Mouse (Mus musculus): ENCODE results near the gene Pygb.
A peak's percentile ranks its signal among the peaks of the same experiment; 100 is the strongest.

Pygb gene

DNA sequence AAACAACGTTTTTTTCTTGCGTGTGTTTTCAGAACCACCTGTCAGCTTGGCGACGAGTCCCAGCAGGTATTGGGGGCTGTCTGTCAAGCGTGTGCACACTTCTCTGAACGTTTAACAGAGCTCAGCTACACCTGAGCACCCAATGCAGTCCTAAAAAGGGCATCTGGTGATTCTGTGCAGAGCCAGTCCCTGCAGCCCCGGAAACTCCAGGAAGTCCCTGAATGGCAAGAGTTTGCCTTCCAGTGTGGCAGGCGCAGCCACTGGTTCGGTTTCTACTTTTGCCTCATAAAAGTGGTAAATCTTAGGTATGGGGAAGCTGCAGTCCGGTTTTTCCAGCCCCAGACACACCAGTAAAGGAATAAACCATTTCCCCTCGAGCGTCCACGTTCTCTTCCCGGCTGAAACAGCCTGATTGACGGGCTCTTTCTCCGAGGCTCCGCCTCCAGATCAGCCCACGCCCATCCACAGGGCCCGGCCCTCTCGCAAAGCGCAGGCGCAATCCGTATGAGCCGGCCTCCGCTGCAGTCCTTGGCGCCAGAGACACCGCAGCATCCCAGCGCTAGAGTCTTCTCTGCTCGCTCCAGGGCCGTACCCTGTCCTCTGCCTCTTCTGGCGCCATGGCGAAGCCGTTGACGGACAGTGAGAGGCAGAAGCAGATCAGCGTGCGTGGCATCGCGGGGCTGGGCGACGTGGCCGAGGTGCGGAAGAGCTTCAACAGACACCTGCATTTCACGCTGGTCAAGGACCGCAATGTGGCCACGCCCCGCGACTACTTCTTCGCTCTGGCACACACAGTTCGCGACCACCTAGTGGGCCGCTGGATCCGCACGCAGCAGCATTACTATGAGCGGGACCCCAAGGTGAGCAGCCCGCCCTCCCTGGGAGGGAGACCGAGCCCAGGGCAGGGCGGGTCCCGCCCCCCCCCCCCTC lies at the start of gene Pygb:
Pygb (plus strand) TSS at position 485 of the 930 bp plus-strand sequence.
- DNase-seq (ENCODE audit: low spot score) = peak; percentile 60

- no peak for DNase-seq (ENCODE audit: low spot score)
These were observed 48.7 kb upstream of the Pygb start for GRCm38 (mm10) chr2:150737881-150738280.

GRCm38 (mm10) chr2:150740145-150740841 lies 46.2 kb upstream of the Pygb start:
- no peak for DNase-seq (ENCODE audit: low spot score)

DNA sequence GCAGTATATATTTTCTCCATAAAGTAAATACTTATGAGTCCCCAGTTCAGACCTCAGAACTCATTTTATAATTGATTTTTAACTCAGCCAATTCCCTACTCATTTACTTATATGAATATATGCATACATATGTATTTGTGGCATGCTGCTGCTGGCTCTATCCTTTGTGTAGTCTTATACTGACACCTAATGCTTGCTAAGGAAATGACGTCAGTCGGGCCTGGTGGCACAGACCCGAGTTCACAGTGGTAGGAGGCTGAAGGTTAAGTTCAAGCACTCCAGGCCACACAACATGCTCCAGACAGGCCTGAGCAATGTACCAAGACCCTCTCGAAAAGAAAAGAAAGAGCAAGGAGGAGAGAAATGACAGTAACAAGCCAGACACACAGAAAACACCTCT lies 45.1 kb upstream of the Pygb start:
- no peak for DNase-seq (ENCODE audit: low spot score)

- DNase-seq (ENCODE audit: low spot score) = no peak
These were observed 41.5 kb upstream of the Pygb start for GRCm38 (mm10) chr2:150745016-150745415.

- peak; percentile 99 for DNase-seq (ENCODE audit: low spot score)
These were observed 37.7 kb upstream of the Pygb start, which contains the start of gene Entpd6 for GRCm38 (mm10) chr2:150748854-150749253. Gene Entpd6 (plus strand): TSS chr2:150749042.

DNA sequence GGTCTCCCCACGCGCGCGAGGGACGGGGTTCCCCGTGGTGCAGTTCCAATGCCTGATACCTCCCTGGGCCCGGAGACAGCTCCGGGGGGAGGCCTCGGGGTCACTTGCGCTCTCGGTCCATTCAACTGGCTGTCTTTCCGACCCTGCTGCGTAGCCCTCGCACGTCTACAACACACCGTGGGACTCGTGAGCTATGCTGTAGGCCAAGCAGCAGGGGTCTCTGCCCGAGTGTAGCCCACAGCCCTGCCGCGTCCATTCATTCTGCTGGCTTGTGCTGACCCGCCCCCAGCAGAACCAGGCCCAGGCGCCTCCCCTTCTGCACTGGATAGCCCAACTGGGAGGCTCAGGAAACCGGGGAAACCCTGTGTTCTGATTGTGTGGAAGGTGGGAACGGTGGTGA lies 37.3 kb upstream of the Pygb start:
- no peak for DNase-seq (ENCODE audit: low spot score)

DNA sequence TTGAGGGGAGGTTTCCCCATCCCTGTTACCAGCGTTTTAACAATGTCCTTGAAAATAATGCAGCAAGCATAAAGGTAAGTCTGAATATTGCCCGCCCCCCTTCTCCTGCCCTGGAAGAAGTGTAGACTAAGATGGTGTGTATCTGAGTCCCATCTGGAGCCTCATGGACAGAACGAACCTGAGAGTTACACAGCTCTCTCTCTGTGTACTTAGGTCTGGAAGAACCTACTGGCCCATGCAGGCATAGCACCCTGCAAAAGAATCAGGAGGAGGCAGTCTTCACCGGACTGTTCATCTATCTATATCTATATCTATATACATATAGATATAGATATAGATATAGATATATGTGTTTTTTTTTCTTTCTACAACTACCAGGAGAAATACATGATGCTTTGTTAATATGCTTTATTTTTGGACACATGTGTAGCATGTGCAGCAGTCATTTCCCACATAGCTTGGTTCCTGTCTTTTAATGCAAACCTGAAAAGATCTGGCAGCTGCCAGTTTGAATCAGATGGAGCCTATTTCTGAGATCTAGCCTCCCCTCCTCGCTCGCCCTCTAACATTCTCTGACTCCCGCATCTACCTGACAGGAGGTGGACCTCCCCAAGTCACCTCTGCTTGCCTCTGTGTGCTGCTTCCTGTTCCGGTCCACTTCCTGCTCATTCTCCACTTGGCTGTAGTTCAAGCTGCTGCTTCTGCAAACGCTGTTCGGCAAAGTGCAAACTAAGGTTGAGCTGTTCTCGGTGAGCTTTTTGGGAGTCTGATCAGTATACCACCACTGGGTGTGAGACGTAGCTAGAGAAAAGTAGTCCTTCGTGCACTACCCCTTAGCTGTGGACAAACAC lies 36.2 kb upstream of the Pygb start:
- no peak for DNase-seq (ENCODE audit: low spot score)

DNA sequence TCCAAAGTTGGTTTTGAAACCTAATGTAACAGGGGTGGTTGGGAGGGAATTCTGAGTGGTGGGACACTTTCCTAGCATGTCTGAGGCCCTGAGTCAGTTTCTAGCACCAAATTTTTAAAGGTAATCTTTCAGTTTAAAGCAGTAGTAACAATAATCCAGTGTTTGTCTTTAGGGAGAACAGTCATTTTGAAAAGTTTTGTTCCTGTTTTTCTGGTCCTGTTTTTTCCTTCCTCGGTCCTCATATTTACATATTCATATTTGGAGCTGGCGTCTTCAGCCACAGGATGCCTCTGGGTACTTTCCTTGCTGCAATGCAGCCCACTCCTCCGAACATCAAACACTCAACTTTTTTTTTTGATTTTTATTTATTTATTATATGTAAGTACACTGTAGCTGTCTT lies 31.5 kb upstream of the Pygb start:
- DNase-seq (ENCODE audit: low spot score) = no peak

DNA sequence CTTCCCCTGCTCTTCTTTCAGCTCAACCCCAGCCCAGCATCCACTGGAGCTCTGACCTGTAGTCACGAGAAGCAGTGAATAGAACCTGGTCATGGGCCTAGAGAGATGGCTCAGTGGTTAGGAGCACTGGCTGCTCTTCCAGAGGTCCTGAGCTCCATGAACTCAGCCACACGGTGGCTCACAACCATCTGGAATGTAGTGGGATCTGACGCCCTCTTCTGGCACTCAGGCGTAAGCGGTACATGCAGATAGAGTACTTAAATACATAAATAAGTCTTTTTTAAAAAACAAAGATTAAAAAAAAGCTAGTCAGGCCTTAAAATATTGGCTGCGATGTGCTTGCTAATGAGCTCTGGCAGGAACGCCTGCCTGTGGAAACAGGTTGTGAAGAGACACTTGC lies 25.1 kb upstream of the Pygb start:
- no peak for DNase-seq (ENCODE audit: low spot score)

GRCm38 (mm10) chr2:150765619-150766018 lies 20.9 kb upstream of the Pygb start:
- no peak for DNase-seq (ENCODE audit: low spot score)

DNA sequence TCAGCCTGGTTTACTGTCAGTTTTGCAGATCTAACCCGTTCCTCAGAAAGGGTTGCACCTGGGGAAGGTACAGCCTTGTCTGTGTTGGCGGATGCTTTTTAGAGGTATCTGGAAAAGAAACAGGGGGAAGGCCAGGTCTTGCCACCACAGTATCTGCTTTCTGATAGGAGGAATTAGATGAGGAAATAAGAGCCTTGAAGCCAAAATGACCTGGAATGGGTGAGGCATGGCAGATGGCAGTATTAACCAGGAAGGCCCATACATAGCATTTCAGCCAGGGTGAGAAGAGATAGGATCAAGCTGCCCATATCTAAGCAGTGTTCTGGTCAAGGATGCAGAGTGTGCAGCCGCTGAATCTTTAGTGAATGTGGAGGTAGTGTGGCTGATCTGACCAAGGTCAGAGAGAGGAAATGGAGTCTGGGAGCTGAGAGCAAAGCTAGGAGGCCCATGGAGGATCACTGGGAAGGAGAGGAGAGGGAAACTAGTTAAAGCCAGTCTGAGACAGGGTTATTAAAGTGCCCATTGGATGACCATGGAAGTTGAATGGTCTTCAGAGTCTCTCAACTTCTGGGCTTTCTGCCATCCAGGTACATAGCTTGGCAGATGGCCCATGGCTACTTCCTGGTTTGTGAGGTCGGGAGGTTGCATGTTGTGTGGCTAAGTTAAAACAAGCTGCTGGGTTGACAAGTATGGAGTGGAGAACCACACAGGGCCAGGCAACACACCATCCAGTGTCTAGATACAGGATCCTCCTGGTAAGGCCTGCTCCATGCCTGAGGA lies 20.3 kb upstream of the Pygb start:
- DNase-seq (ENCODE audit: low spot score) = no peak

DNA sequence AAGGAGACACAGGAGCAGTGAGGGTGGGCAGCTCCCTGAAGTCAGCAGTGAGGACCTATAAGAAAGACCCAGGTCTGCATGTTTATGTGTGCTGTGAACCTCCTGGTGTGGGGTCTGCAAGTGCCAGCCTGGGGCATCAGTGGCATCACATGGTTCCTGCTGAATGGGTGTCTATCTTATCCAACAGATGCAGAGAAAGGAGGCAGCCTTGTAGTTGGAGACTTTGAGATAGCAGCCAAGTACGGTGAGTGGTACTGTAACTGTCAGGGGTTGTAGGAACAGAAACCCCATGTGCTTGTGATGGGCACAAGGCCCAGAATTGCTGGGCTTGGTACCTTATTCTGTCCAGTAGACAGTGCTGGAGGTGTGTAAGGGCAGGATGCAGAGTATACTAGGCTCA lies 17.9 kb upstream of the Pygb start:
- no peak for DNase-seq (ENCODE audit: low spot score)

DNA sequence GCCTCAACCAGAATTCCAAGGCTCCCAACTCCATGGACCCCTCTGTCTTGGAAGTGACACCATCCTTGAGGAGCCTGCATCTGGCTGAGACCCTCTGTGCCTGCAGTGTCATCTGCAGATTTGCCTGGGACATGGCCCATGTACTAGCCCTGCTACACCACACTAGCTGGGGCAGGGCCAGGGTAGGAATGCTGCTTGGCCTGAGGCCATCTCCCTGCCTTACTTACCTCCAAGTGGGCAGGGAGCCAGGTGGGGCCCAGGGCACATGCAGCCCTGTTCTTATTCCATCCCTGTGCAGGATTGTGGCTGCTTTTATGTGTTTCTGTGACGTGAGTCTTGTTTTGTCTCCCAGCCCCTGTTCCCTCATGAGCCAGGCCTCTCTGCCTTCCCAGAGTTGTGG lies 15.8 kb upstream of the Pygb start:
- DNase-seq (ENCODE audit: low spot score) = no peak

DNA sequence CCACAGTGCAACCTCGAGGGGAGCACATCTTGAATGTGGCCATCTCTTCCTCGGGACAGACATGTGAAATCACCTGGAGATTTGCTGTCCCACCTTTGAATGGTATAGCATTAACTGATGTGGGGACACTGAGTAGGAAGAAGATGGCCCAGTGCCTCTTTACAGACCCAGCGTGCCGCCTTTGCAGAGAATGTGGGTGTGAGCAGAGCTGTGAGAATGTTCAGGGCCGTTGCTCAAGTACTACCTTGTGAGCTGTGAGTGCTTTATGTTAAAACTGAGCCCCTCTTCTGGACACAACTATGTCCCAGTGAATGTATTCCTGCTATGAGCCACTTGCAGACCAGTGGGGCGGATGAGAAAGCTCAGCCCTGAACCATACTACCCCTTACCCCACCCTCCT lies 15.4 kb upstream of the Pygb start:
- DNase-seq (ENCODE audit: low spot score) = no peak

GRCm38 (mm10) chr2:150771996-150772395 lies 14.5 kb upstream of the Pygb start:
- DNase-seq (ENCODE audit: low spot score) = no peak

- DNase-seq (ENCODE audit: low spot score) = no peak
These were observed 13.9 kb upstream of the Pygb start for GRCm38 (mm10) chr2:150772466-150773119.

- no peak for DNase-seq (ENCODE audit: low spot score)
These were observed 3.7 kb upstream of the Pygb start for GRCm38 (mm10) chr2:150782801-150783200.

DNA sequence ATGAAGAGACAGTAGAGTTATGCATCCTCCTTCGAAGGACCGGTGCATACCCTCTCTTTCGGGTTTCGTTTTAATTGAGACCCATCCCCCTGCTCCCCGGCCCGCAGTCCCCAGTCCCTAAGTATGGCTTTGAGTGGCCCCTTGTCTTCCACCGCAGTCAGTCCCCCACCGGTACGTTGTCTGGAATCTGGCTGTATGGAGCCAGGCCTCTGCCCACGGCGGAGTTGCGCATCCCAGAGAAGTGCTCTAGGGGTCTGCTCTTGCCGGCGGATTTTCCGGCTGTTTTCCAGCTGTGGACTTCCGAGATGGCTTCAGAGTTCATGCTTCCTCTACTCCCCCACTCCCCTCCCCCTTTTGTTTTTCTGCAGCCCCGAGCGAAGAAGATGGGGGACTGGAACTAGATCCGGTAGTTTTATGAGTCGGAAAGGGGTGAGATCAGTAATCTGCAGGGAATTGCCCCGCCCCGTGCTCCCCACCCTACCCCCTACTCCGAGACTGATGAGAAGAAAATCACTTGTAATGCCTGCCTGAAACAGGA lies 768 bp downstream of the Pygb start:
- no peak for DNase-seq (ENCODE audit: low spot score)

DNA sequence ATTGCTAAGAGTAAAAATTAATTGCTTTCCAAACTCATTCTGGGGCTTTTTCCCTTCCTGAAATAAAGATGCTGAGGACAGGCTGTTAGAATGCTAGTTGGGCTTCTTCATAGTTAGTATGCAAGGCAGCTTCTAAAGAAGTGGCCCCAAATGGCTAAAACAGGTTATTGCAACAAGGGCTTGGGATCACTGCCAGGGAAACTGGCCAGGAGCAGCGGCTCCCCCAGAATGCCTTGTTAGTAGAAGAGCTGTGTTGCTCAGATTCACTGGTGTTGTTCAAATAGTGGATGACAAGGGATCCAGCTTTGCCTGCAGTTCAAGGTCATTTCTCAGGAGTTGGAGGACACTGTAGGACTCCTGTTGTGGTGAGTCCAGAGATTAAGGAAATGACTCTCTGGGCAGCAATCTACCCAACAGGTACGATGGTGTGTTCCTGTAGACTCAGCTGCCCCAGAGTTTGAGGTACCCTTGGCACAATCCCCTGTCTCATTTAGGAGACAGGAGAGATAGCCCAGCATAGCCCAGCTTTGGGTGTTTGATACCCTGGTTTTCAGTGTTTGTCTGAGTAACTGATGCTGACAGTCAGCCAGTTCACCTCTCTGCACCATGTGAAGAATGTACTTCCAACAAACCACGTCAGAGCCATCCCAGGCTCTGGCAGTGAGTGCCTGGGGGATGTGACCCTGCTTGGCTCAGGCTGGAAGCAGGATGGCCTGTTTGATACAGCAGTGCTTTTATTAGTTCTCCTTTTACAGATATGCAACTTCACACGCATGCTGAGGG lies 2.4 kb downstream of the Pygb start:
- DNase-seq (ENCODE audit: low spot score) = peak; percentile 67

All from layer of hippocampus, adult 9-10 months (tissue).